In genomic region chr12:111550679-111551078, GRCm38 (mm10) we compare ENCODE assay signal across 18 mouse cellular contexts. TPM values are rescaled to one million over a fixed set of nuclear protein-coding genes. Genes with fewer than 3 reads are reported as not detected.
DNase-seq lines count a peak whose midpoint lies in the region; ATAC-seq and TF ChIP-seq lines count a peak whose summit lies in the region.
"Had no signal": no experiment of that assay in that cellular context is flagged by ENCODE, and none has a peak within 500 bp of the region (broad histone marks: within the 10 kb centered on the region; RNA-seq: fewer than 3 reads in every experiment).

No protein-coding gene starts in this region.

- H3K36me3 ChIP-seq in hindbrain, embryonic 14.5 days (replicated peaks; ENCODE audit: control insufficient read depth, insufficient read depth): peaks cover 34% of the 10 kb centered on the region
- H3K36me3 ChIP-seq in hindbrain, embryonic 12.5 days: peaks cover 19% of the 10 kb centered on the region
- H3K36me3 ChIP-seq in lung, embryonic 14.5 days (ENCODE audit: insufficient read depth): peaks cover 26% of the 10 kb centered on the region
- H3K36me3 ChIP-seq in liver, postnatal 0 days (replicated peaks; ENCODE audit: insufficient read depth, low read length): peaks cover 19% of the 10 kb centered on the region
- peaks cover 31% of the 10 kb centered on the region for H3K36me3 ChIP-seq in neural tube, embryonic 15.5 days

- no peaks in the 10 kb centered on the region for H3K27me3 ChIP-seq in hindbrain, embryonic 14.5 days (ENCODE audit: control insufficient read depth, insufficient read depth, low read length)
- no peaks in the 10 kb centered on the region for H3K27me3 ChIP-seq in hindbrain, embryonic 12.5 days
- no peaks in the 10 kb centered on the region for H3K27me3 ChIP-seq in lung, embryonic 14.5 days (ENCODE audit: insufficient read depth, low read length)
- no peaks in the 10 kb centered on the region for H3K27me3 ChIP-seq in liver, postnatal 0 days (ENCODE audit: insufficient read depth, low read length)
- no peaks in the 10 kb centered on the region for H3K27me3 ChIP-seq in neural tube, embryonic 15.5 days (replicated peaks)
- H3K27me3 ChIP-seq: midbrain, embryonic 15.5 days had no signal

- no peaks in the 10 kb centered on the region for H3K9me3 ChIP-seq in hindbrain, embryonic 14.5 days (ENCODE audit: control insufficient read depth, low read length)
- H3K9me3 ChIP-seq in hindbrain, embryonic 12.5 days (replicated peaks): no peaks in the 10 kb centered on the region
- H3K9me3 ChIP-seq in lung, embryonic 14.5 days (ENCODE audit: low read depth, low read length): no peaks in the 10 kb centered on the region
- no peaks in the 10 kb centered on the region for H3K9me3 ChIP-seq in liver, postnatal 0 days (ENCODE audit: low read length)
- H3K9me3 ChIP-seq in neural tube, embryonic 15.5 days (replicated peaks): no peaks in the 10 kb centered on the region
- H3K9me3 ChIP-seq: G1E; hindbrain, embryonic 10.5 days; midbrain, embryonic 15.5 days had no signal

- no peak for TF ChIP-seq POLR2A in lung, adult 2 months (IDR thresholded peaks at IDR 0.05; ENCODE audit: borderline replicate concordance, extremely low read depth, low read depth, low read length)

- WGBS in hindbrain, embryonic 14.5 days: 61% methylated on average over 1 of the region's 1 CpGs
- 58% methylated on average over 1 of the region's 1 CpGs for WGBS in hindbrain, embryonic 12.5 days
- WGBS in lung, embryonic 14.5 days: 54% methylated on average over 1 of the region's 1 CpGs
- 75% methylated on average over 1 of the region's 1 CpGs for WGBS in lung, adult 2 months
- WGBS in liver, postnatal 0 days (ENCODE audit: insufficient replicate concordance): 54% methylated on average over 1 of the region's 1 CpGs
- WGBS in neural tube, embryonic 15.5 days: 34% methylated on average over 1 of the region's 1 CpGs

- TF ChIP-seq EP300 in liver, postnatal 0 days (IDR thresholded peaks at IDR 0.05; ENCODE audit: low read depth): no peak

- no peaks in the 10 kb centered on the region for H3K4me1 ChIP-seq in hindbrain, embryonic 14.5 days (replicated peaks; ENCODE audit: control insufficient read depth, insufficient read depth, low read length)
- no peaks in the 10 kb centered on the region for H3K4me1 ChIP-seq in hindbrain, embryonic 12.5 days
- H3K4me1 ChIP-seq in lung, embryonic 14.5 days (ENCODE audit: insufficient read depth): no peaks in the 10 kb centered on the region
- H3K4me1 ChIP-seq in lung, adult 2 months (ENCODE audit: control insufficient read depth, insufficient read depth, low read length): no peaks in the 10 kb centered on the region
- no peaks in the 10 kb centered on the region for H3K4me1 ChIP-seq in liver, postnatal 0 days (ENCODE audit: insufficient read depth)
- H3K4me1 ChIP-seq in neural tube, embryonic 15.5 days: no peaks in the 10 kb centered on the region
- H3K4me1 ChIP-seq: hindbrain, embryonic 10.5 days; midbrain, embryonic 15.5 days had no signal

- no peak overlapping the region for H3K4me2 ChIP-seq in hindbrain, embryonic 14.5 days (replicated peaks)
- no peak overlapping the region for H3K4me2 ChIP-seq in hindbrain, embryonic 12.5 days (replicated peaks)
- H3K4me2 ChIP-seq in lung, embryonic 14.5 days: no peak overlapping the region
- no peak overlapping the region for H3K4me2 ChIP-seq in liver, postnatal 0 days (ENCODE audit: low read depth, low read length)
- no peak overlapping the region for H3K4me2 ChIP-seq in neural tube, embryonic 15.5 days
- H3K4me2 ChIP-seq: midbrain, embryonic 15.5 days had no signal

- H3K4me3 ChIP-seq in hindbrain, embryonic 14.5 days (replicated peaks; ENCODE audit: low read length): no peak overlapping the region
- H3K4me3 ChIP-seq in hindbrain, embryonic 12.5 days: no peak overlapping the region
- no peak overlapping the region for H3K4me3 ChIP-seq in lung, embryonic 14.5 days (ENCODE audit: low read depth, low read length)
- no peak overlapping the region for H3K4me3 ChIP-seq in lung, adult 2 months (replicated peaks; ENCODE audit: extremely low read depth, low read depth, low read length)
- H3K4me3 ChIP-seq in liver, postnatal 0 days (ENCODE audit: low read depth, low read length): no peak overlapping the region
- no peak overlapping the region for H3K4me3 ChIP-seq in neural tube, embryonic 15.5 days (replicated peaks)
- H3K4me3 ChIP-seq: hindbrain, embryonic 10.5 days; midbrain, embryonic 15.5 days had no signal

- peak; percentile 8 for TF ChIP-seq CTCF in lung, embryonic 14.5 days (IDR thresholded peaks at IDR 0.05; ENCODE audit: low read depth)
- TF ChIP-seq CTCF in lung, adult 2 months (IDR thresholded peaks at IDR 0.05; ENCODE audit: insufficient read depth, low read length): no peak
- peak; percentile 41 for TF ChIP-seq CTCF in liver, postnatal 0 days (IDR thresholded peaks at IDR 0.05; ENCODE audit: low read depth)

- no peak overlapping the region for H3K9ac ChIP-seq in hindbrain, embryonic 14.5 days
- no peak overlapping the region for H3K9ac ChIP-seq in hindbrain, embryonic 12.5 days
- no peak overlapping the region for H3K9ac ChIP-seq in lung, embryonic 14.5 days
- H3K9ac ChIP-seq in liver, postnatal 0 days (replicated peaks): no peak overlapping the region
- no peak overlapping the region for H3K9ac ChIP-seq in neural tube, embryonic 15.5 days (replicated peaks)
- H3K9ac ChIP-seq: midbrain, embryonic 15.5 days had no signal

- H3K27ac ChIP-seq in hindbrain, embryonic 14.5 days: no peak overlapping the region
- H3K27ac ChIP-seq in hindbrain, embryonic 12.5 days: no peak overlapping the region
- no peak overlapping the region for H3K27ac ChIP-seq in lung, embryonic 14.5 days (ENCODE audit: low read depth)
- no peak overlapping the region for H3K27ac ChIP-seq in liver, postnatal 0 days (ENCODE audit: low read depth)
- no peak overlapping the region for H3K27ac ChIP-seq in neural tube, embryonic 15.5 days (replicated peaks)
- H3K27ac ChIP-seq: hindbrain, embryonic 10.5 days; macrophage; midbrain, embryonic 15.5 days had no signal

- DNase-seq in hindbrain, embryonic 14.5 days (ENCODE audit: low spot score): peak; percentile 21
- no peak for DNase-seq in lung, embryonic 14.5 days
- no peak for DNase-seq in lung, adult 2 months
- no peak for DNase-seq in liver, postnatal 0 days
- DNase-seq in B cell, adult 2 months: no peak
- DNase-seq: adrenal gland, postnatal 36 days; cerebellum, adult 9-10 months; kidney, adult 11 months; right cerebral cortex, postnatal 4 days; thymus, adult 18-20 months had no signal

- ATAC-seq in hindbrain, embryonic 14.5 days (ENCODE audit: low FRiP score): no peak
- ATAC-seq in hindbrain, embryonic 12.5 days (ENCODE audit: low FRiP score): no peak
- ATAC-seq in lung, embryonic 14.5 days (ENCODE audit: insufficient read depth): no peak
- ATAC-seq in erythroblast, adult 5-6 weeks (replicated peaks; ENCODE audit: low FRiP score, poor library complexity, severe bottlenecking): 0 out of 2 replicates have a peak, but pooled peaks have one; percentile 8
- ATAC-seq in liver, postnatal 0 days: no peak
- ATAC-seq in neural tube, embryonic 15.5 days (ENCODE audit: low FRiP score): no peak
- ATAC-seq: activated CD4-positive, CD25-positive, alpha-beta regulatory T cell, adult 4 months; midbrain, embryonic 15.5 days had no signal

RNA-seq across cellular contexts. Expression of gene Eif5, which starts 12.9 kb away (rescaled TPM):
- 504 and 543 TPM in 2 replicates for polyA plus RNA-seq in hindbrain, embryonic 14.5 days (2014; fragmentation: Nextera tagmentation; extraction: Ambion mirVana)
- polyA plus RNA-seq in hindbrain, embryonic 12.5 days (2016; fragmentation: Nextera tagmentation; extraction: Ambion mirVana): 662 and 672 TPM in 2 replicates
- 479 and 486 TPM in 2 replicates for polyA plus RNA-seq in lung, embryonic 14.5 days (2014; fragmentation: Nextera tagmentation; extraction: Ambion mirVana)
- 48.5 and 68.3 TPM in 2 replicates for polyA plus RNA-seq in lung, adult 2 months (2012; rRNA removed)
- total RNA-seq in erythroblast, adult 5-6 weeks (2015; ENCODE audit: low replicate concordance): 1,226 and 1,283 TPM in 2 replicates
- 1,807 and 1,822 TPM in 2 replicates for total RNA-seq in erythroblast, adult 5-6 weeks (2017; ENCODE audit: low replicate concordance)
- 520 and 559 TPM in 2 replicates for polyA plus RNA-seq in liver, postnatal 0 days (2015; fragmentation: Nextera tagmentation; extraction: Ambion mirVana)
- polyA plus RNA-seq in neural tube, embryonic 15.5 days (2015; fragmentation: Nextera tagmentation; extraction: Ambion mirVana): 547 and 548 TPM in 2 replicates

RNA-seq across cellular contexts. Expression of gene Mark3, which starts 23.6 kb away (rescaled TPM):
- 76.4 and 81.4 TPM in 2 replicates for polyA plus RNA-seq in hindbrain, embryonic 14.5 days (2014; fragmentation: Nextera tagmentation; extraction: Ambion mirVana)
- 80.7 and 82.0 TPM in 2 replicates for polyA plus RNA-seq in hindbrain, embryonic 12.5 days (2016; fragmentation: Nextera tagmentation; extraction: Ambion mirVana)
- 57.3 and 62.0 TPM in 2 replicates for polyA plus RNA-seq in lung, embryonic 14.5 days (2014; fragmentation: Nextera tagmentation; extraction: Ambion mirVana)
- 26.4 and 27.7 TPM in 2 replicates for polyA plus RNA-seq in lung, adult 2 months (2012; rRNA removed)
- total RNA-seq in erythroblast, adult 5-6 weeks (2015; ENCODE audit: low replicate concordance): 124 and 158 TPM in 2 replicates
- total RNA-seq in erythroblast, adult 5-6 weeks (2017; ENCODE audit: low replicate concordance): 138 and 180 TPM in 2 replicates
- polyA plus RNA-seq in liver, postnatal 0 days (2015; fragmentation: Nextera tagmentation; extraction: Ambion mirVana): 9.5 and 11.0 TPM in 2 replicates
- 44.4 and 47.0 TPM in 2 replicates for polyA plus RNA-seq in neural tube, embryonic 15.5 days (2015; fragmentation: Nextera tagmentation; extraction: Ambion mirVana)
